Mouse (Mus musculus) neutrophil, adult 65 days (primary cell): Measurements from ENCODE around the gene Olfr474. TPM values are rescaled to one million over a fixed set of nuclear protein-coding genes. Genes with fewer than 3 reads are reported as not detected.

Experiments
- total RNA-seq: library from RNA; stranded (reverse); gene quantifications from 2 replicates; pipeline ENCODE4 v1.2.4, GENCODE M21; 2023

The Olfr474 gene
- total RNA-seq, result not detected in 2 replicates

GRCm38 (mm10) chr7:107954343-107954742 lies at the start of gene Olfr474:
Gene Olfr474 (plus strand): TSS chr7:107954643.

GRCm38 (mm10) chr7:107930146-107930545 lies 24.3 kb upstream of the Olfr474 start, which contains the start of gene Olfr473:
Gene Olfr473 (plus strand): TSS chr7:107930446.

DNA sequence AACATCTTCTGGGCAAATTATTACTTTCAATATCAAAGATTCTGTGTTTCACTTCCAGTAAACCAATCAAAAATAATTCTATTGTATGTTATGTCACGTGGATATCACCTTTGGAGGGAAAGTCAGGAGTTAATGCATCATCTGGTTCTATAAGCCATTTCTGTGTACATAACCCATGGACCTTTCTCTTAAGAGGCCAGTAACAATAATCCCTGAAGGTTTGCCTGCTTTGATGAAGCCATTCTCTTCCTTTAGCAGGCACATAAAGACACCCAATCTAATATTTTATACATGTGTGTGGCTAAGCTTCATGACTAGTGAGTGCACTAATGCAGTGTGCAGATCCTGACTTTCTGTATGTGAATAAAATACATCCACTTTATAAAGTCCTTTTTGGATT lies 10.1 kb downstream of the Olfr474 start, which contains the start of gene Olfr476:
Olfr476 (plus strand) TSS at position 301 of the 400 bp plus-strand sequence.

DNA sequence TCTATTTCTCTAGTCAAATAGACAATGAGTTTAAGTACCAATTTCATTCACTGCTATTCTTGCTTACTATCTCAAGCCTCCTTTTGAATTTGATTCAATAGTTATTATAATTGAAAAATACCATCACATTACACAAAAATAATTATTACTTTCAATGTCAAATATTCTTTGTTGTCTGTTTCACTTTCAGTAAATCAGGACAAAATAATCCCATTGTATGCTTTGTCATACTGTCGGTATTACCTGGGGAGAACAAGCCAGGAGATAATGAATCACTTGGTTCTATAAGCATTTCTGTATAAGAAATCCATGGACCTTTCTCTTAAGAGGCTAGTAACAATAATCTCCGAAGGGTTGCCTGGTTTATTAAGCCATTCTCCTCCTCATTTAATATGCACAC lies 31.9 kb downstream of the Olfr474 start, which contains the start of gene Olfr477:
Olfr477 (plus strand) TSS at position 301 of the 400 bp plus-strand sequence.

Other genes starting within 250 kb of the Olfr474 start
- not detected in 2 replicates for gene Cyb5r2, start 196.6 kb upstream of the Olfr474 start, total RNA-seq
- not detected in 2 replicates for gene Ovch2, start 153.4 kb upstream of the Olfr474 start, total RNA-seq
- not detected in 2 replicates for gene Olfr467, start 142.4 kb upstream of the Olfr474 start, total RNA-seq
- not detected in 2 replicates for gene Olfr469, start 129.1 kb upstream of the Olfr474 start, total RNA-seq
- not detected in 2 replicates for gene Olfr470, start 107.2 kb upstream of the Olfr474 start, total RNA-seq
- not detected in 2 replicates for gene Olfr472, start 56.7 kb upstream of the Olfr474 start, total RNA-seq
- not detected in 2 replicates for gene Olfr473, start 24.2 kb upstream of the Olfr474 start, total RNA-seq
- gene Olfr476, start 10.2 kb downstream of the Olfr474 start, total RNA-seq, result not detected in 2 replicates
- not detected in 2 replicates for gene Olfr477, start 32.0 kb downstream of the Olfr474 start, total RNA-seq
- gene Olfr478, start 79.3 kb downstream of the Olfr474 start, total RNA-seq, result not detected in 2 replicates
- not detected in 2 replicates for gene Olfr479, start 96.0 kb downstream of the Olfr474 start, total RNA-seq
- not detected in 2 replicates for gene Olfr480, start 112.7 kb downstream of the Olfr474 start, total RNA-seq
- not detected in 2 replicates for gene Olfr481, start 125.2 kb downstream of the Olfr474 start, total RNA-seq
- 2.1 and 2.4 TPM in 2 replicates for gene Olfr482, start 142.9 kb downstream of the Olfr474 start, total RNA-seq
- gene Olfr483, start 146.2 kb downstream of the Olfr474 start, total RNA-seq, result not detected in 2 replicates
- gene Olfr484, start 172.8 kb downstream of the Olfr474 start, total RNA-seq, result not detected in 2 replicates
- not detected in 2 replicates for gene Olfr485, start 205.2 kb downstream of the Olfr474 start, total RNA-seq
- gene Olfr486, start 218.1 kb downstream of the Olfr474 start, total RNA-seq, result not detected in 2 replicates